Mouse (Mus musculus) megakaryocyte-erythroid progenitor cell, adult 5-6 weeks (primary cell): ENCODE data around the gene Atl2. TPM values are rescaled to one million over a fixed set of nuclear protein-coding genes. Genes with fewer than 3 reads are reported as not detected.

Source experiments
- ATAC-seq: replicated peaks from 2 replicates; pipeline ENCODE4 v1.8.0; 2016; ENCODE audit warnings: mild to moderate bottlenecking, inconsistent platforms; ENCODE audit not compliant: severe bottlenecking, poor library complexity, low FRiP score, low TSS enrichment
- total RNA-seq, 2 experiments: library from RNA; stranded (forward) in 1 of 2; stranded (reverse) in 1 of 2; fragments of 200-1000, 215-1000 nt in 1 of 2; fragments of >200 nt in 1 of 2; fragmentation: Nextera tagmentation in 1 of 2; gene quantifications; 2 replicates each; pipeline ENCODE4 v1.2.3; 2014 to 2017

Atl2 gene
- total RNA-seq, 2 experiments from 2014 or later: 41.9 to 52.2 TPM

DNA sequence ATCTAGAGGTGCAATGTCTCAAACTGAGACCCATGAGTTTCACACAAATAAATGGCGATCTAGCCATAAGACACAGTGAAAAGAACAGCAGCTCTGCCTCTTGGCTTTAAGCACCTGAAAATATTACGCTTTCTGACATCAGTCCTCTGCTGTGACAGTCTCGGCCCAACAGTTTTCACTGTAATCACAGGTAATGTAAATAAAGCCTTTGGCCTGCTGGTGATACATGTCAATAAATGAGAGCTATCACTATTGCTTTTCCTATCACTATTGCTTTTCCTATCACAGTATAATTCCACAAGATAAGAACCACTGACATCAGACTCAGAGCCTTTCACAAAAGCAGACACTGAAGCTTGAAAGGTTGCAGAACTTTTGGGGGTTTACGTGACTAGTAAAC lies 8.7 kb upstream of the Atl2 start:
- ATAC-seq: no peak

DNA sequence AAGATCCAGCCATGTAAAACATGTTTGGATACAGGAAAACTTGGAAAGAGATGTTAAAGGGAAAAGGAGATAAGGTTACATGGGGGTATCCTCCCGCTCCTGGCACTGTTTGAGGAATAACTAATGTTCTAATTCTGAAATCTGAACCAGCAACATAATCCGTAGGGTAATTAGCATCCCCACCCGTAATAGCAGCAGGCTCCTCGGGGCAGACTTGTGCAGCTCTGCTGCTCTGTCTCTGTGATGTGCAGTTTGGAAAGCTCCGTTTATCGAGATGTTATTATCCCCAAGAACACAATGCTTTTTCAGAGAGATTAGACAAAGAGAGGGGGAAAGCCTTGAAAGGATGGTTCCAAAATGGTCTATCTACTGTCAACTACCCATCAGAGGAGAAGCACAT lies 5.3 kb upstream of the Atl2 start:
- ATAC-seq: no peak

- ATAC-seq: no peak
These were observed 2.3 kb upstream of the Atl2 start for GRCm38 (mm10) chr17:79898156-79898746.

- ATAC-seq: no peak
These were observed 1.7 kb upstream of the Atl2 start for GRCm38 (mm10) chr17:79897666-79898065.

GRCm38 (mm10) chr17:79894971-79895882 lies 696 bp downstream of the Atl2 start:
- ATAC-seq: peak; percentile 48

DNA sequence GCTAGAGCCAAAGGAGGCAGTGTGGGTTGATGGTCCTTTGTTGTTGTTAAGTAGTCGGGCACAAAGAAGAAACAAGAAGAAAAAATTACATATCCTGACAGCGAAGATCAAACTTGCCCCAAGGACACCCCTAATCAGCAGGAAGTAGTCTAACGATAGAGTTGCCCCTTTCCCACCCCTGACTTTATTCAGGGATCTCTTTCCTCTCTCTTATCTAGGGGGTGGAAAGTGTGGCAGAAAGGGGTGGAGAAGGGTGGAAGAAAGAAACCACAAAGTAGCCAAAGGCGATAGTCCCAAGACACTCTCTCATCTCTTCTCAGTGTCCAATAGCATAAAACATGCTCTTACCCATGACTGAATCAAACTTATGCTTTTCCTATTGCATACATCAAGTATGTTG lies 1.9 kb downstream of the Atl2 start:
- no peak for ATAC-seq

DNA sequence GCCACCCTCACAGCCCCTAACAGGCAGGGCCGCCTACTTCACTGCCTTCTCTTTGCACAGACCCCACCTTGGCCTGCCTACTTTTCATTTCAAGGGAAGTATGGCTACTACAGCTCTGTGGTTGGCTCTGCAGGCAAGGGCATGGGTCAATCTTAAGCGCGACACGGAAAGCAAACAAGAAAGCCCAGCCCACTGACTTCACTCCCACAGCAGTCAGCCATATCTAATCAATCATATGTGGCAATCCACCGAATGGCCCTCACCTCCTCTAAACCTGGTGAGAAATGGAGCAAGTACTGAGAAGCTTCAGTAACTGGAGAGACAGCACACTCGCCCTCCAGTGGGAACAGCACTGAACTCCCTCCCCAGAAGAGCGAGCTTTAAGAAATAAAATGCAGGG lies 4.0 kb downstream of the Atl2 start:
- peak; percentile 17; the same call in 1 of the 2 replicates for ATAC-seq

GRCm38 (mm10) chr17:79887926-79888325 lies 8.0 kb downstream of the Atl2 start:
- no peak for ATAC-seq

DNA sequence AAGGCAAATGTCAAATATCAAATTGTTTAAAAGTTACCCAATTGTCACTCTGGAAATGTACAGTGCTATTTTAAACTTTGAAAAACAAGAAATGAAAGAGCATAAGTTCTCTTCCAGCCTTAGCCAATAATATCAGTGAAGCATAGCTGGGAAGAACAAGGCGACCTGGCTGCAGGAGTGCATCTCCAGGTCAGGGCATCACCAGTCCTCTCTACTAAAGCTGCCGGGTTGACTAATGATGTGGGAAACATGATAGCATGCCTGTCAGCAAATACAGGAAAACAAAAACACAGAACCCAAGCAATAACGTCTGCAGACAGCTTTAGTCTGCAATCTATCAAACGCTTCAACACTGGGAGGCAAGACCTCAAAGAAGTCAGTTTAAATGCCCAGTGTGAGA lies 12.7 kb downstream of the Atl2 start:
- ATAC-seq: no peak

DNA sequence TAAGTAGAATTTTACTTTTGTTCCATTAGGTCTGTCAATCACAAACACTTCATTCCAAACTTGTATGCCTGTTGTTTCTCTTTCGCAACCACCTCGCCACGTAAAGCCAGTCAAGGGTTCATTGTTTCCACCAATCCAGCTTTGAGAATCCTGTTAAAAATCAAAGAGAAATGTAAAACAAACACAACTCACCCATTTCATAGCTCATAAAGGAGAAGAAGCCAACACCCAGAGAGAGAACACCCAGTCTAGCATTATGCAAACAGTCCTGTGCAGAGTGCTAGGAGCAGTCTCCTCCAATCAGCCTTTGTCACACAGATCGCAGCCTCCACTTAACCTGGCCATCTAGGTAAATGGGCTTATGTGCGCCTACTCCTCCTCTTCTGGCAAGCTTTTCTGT lies 30.9 kb downstream of the Atl2 start:
- no peak for ATAC-seq

DNA sequence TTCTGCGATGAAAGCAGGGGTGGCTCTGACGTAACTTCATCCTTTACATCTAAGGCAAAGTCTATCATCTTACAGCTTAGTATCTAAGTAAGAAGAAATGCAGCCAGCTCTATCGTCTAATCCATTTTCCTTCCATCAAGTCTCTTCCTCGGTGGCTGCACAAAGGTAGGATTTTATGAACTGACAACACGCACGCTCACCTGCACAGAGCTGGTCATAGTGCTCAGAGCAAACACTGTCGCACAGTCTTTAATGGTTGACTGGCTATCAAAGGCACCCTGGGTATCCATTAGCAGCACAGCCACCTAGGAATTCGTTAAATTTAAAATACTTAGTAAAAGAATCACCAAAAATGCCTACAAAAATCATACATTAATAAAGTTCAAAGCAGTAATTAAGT lies 31.4 kb downstream of the Atl2 start:
- ATAC-seq: no peak

GRCm38 (mm10) chr17:79862038-79862437 lies 33.9 kb downstream of the Atl2 start:
- ATAC-seq: peak; percentile 66

- no peak for ATAC-seq
These were observed 40.4 kb downstream of the Atl2 start for GRCm38 (mm10) chr17:79855533-79855932.

- no peak for ATAC-seq
These were observed 47.5 kb downstream of the Atl2 start for GRCm38 (mm10) chr17:79848385-79848784.

DNA sequence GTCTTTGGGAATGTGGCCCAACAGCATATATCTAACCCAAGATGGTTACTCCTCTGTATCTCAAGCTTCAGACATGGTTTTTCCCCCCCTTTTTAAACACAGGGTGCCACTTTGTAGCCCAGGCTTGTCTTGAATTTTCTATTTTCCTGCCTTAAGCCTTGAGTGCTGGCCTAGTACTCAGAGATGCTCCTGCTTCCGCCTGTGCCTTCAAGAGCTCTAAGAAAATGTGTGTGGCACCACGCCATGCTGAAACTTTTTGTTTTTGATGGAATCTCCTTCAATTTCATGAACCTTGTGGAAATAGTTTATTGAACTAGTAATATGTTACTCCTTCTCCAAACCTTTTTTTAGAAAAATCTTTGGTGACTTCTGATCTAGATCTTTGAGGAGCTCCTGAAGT lies 49.7 kb downstream of the Atl2 start:
- ATAC-seq: no peak

DNA sequence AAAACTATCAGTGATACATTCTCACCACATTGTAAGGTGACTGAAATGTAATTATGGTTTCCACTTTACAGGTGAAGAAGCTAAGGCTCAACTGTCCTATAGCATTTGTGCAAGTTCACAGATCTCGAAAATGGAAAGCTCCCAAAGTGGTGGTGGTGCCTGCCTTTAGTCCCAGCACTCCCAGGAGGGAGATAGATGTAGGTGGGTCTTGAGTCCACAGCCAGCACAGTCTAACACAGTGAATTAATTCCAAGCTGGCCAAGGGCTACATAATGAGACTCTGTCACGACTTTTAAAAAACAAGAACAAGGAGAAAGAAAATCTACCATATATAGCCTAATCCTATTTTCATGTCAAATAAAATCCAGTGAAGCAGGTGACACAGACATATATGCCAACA lies 50.2 kb downstream of the Atl2 start:
- no peak for ATAC-seq

- peak; percentile 73 for ATAC-seq
These were observed 55.4 kb downstream of the Atl2 start for GRCm38 (mm10) chr17:79840254-79841238.

- no peak for ATAC-seq
These were observed 58.9 kb downstream of the Atl2 start for GRCm38 (mm10) chr17:79836978-79837377.

DNA sequence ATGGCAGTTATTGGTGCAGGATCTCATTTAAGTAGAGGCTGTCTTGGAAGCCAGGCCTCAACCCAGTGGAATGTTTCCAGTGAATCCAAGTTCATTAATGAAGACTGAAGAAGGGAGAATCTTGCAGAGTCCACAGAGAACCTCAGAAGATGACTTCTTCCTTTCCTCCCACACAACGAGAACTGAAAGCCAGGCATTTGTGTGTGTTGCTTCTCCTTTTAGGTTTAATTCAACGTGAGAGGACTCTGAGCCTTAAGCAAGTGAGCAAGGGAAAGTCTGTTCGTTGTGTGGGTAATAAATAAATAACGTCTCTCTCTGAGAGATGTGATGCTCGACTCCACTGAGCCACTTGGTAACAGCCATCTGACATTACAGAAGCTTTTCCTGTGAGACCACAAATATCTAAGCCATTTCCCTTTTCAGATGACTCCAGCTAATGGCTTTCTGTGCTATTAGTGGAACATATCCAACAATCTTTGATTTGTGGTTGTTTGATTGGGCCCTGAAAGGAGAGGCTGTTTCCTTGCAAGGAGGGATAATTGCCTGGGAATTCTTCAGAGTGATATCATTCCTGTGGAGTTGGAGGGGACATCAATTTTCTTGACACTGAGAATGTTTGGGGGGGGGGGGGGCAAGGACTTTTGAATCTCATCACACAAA lies 60.1 kb downstream of the Atl2 start:
- no peak for ATAC-seq
